Mouse (Mus musculus): ENCODE data around the gene Pygo2.
A peak's percentile ranks its signal among the peaks of the same experiment; 100 is the strongest.

The Pygo2 gene

DNA sequence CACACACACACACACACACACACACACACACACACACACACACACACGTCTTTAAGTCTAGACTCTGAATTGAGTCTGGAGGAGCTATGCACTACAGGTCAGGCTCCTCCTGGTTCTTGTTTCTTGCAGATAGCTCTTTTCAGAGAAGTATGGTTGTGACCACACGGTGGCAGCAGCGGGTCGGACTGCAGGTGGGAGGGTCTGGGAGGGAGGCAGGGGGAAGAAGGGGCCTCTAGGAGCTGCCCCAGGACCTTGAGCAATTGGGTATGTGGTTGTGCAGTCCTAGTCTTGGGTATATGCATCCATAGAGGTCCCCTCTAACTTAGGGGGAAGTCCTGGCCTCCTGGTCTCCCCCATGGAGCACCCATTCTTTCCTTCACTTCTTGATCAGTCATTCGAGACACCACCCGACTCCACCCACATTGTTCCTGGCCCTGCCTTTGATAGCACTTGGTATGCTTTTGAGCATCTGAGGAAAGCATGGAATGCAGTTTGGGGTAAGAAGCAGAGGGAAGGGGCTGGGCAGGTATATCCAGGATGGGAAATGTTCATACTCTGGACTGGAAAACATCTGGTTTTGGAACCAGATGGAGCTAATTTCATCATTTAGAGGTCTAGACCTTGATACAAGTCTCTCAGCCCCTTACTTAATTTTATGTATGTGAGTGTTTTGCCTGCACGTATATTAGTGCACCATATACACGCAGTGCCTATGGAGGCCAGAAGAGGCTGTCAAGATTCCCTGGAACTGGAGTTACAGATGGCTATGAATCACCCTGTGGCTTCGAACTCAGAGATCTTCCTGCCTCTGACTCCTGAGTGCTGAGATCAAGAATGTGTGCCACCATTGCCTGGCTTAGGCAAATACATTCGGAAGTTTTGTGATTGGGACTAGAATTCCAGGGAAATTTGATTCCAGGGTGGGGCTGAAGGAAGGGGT is 27.0 kb downstream of the Pygo2 start:
- peak; percentile 84 for DNase-seq (ENCODE audit: low spot score)

DNA sequence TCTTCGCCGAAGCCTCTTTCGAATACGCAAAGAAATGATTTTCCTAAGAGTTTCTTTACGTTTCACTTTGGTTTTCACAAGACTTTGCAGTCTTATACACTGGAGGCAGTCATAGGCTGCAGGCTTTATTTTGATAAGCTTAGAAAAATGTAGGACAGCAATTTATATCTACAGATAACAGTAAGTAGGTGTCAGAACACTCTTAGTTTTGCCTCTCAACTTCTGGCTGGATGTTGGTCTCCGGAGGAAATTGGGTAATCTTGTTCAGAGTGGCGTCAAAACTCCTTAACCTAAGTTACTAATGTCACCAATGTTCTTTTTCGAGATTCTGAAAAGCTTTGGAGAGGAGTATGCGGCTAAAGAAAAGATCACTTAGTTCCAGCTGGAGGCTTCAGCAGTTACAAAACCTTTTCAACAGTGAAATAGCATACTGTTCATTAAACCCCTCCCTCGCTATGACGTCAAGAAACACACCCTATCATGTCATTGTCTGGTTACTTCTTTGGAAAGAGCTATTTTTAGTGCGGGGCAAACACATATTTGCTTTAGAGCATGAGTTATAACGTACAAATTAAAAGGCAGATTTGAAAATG is 28.5 kb downstream of the Pygo2 start:
- no peak for DNase-seq (ENCODE audit: low spot score)

DNA sequence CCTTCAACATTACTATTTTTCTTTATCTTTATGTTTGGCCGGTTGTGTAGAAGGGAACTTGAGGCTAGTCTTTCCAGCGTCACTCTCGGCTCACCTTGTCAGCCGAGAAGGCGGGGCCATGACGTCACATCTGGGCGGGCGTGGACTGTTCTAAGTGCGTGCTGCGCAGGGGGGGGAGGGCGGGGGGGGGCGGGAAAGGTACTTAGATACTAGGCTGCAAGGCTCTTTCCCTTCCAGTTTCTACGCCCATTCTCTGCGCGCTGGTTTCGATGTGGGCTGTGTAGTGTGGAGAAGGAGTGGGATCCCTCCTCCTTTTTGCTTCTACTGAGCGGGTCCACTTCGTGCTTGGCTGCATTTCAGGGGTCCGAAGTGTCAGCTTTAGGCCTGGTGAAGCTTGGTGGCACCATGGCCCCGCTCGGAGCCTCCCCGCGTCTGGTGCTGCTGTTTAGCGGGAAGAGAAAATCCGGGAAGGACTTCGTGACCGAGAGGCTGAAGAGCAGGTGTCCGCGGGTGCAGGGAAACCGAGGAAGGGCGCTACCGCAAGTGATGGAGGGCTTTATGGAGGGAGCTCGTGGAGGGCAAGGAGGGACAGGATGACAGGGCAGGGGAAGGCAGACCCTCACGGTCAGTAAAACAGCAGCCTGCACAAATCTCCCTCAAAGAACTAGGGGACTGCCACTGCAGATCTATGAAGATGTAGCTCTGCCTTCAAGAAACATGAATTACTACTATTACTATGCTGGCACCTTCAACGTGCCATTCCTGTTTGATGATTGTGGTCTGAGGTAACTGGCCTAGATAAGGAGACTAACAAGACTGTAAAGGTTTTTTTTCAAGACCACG is 29.2 kb downstream of the Pygo2 start:
- DNase-seq (ENCODE audit: low spot score) = peak; percentile 91

DNA sequence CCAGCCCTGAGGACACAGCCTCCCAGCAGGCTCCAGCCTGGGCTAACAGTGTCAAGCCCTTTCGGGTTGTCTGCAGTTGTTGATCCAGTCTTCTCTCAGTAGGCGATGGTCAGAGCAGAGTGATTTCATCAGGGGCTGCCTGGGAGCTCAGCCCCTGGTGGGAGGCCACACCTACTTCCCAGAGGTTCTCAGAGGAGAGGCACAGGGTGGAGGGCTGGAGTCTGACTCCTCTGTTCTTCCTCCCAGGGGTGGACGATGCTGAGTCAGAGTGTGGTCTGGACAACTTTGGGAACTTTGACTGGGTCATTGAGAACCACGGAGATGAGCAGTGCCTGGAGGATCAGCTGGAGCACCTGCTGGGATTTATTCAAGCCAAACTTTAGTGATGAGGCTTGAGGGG is 38.3 kb downstream of the Pygo2 start:
- DNase-seq (ENCODE audit: low spot score) = peak; percentile 71

DNA sequence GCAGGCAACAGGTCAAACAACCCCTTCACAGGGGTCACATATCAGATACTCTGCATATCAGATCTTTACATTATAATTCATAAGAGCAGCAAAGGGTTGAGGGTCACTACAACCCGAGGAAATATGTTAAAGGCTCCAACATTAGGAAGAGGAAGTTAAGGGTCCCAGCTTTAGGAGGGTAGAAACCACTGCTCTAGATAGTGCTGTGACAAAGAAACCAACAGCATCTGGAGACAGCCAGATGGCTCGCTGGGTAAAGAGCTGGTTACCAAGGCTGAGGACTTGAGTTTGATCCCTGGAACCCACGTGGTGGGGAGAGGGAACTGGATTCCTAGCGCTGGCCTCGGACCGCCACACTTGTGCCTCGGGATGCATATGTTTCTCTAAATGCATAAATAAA is 42.3 kb downstream of the Pygo2 start:
- no peak for DNase-seq (ENCODE audit: low spot score)

DNA sequence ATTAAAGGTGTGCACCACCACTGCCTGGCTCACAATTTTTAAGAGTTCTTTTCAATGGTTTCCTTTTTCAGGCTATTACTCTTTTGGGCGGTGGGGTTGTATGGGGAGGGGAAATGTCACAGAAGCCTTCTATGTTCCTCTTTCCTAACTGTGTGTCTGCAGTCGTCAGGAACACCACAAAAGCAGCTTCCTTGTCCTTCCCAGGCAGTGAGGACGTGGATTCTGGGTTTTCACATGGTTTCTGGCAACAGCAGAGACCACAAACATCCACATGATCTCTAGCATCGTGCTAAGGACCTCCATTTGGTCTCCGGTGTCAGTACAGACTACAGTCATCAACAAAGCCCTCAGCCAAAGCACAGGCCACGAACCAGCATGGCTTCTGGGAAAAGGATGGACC is 43.8 kb downstream of the Pygo2 start:
- no peak for DNase-seq (ENCODE audit: low spot score)

DNA sequence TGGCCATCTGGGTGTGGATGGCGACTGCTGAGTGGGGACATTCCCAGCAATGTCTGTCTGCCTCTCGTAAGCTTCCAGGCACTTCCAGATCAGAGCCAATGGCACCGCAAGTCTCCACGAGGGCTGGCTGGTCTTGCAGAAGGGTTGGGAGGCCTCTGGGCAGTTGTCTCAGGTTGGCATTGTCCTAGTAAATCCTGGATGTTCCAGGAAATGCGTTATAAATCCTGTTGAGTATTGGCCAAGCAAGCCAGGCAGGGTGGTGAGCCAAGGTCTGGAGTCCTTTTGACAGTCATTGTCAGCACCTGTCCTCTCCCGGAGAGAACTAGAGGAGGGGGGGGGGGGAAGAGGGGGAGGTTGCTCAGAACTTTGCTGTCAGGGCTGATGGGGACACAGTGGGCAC is 49.0 kb downstream of the Pygo2 start:
- DNase-seq (ENCODE audit: low spot score) = no peak

DNA sequence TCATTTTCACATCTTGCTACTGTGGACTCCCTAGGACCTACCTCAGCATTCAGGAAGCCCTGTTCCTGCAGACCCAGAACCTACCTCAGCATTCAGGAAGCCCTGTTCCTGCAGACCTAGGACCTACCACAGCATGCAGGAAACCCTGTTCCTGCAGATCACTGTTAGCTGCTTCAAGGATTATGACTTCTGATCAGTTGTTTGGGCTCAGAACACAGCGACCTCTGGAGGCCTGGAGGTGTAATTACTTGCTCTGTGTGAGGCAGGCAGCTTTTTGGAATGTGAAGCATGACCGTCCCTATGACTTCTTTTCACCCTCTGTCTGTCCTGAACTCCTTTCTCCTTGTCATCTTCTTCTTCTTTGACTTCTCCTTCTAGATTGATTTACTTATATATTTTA is 51.5 kb downstream of the Pygo2 start:
- peak; percentile 35 for DNase-seq (ENCODE audit: low spot score)

DNA sequence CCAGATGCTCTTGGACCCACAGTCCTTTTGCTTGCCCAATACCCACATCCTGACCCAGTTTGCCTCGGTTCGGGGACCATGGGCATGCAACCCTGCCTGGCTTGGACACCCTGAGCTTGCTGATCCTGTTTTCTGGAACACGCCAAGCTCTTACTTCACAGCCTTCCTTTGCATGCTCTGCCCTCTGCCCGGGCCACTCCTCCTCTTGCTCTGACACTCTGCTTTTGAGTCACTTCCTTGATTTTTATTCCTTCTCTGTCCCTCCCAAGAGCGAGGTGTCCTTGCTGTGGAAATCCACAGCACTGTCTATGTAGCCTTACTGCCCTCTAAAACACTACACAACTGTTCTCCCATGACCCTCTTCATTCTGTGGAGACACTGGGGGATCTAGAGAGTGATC is 52.2 kb downstream of the Pygo2 start:
- peak; percentile 22 for DNase-seq (ENCODE audit: low spot score)
